Mouse (Mus musculus): ENCODE measurements at regions not wholly inside any gene's neighbourhood (a gene's known extent, or its start where the extent isn't known, plus 50 kb on each side); places are given as distances from the start of the nearest gene placed in this dataset.
A peak's percentile ranks its signal among the peaks of the same experiment; 100 is the strongest.

- no peak for DNase-seq
Measured at GRCm38 (mm10) chr3:132485553-132485952, 144.1 kb upstream of the Gimd1 start.

GRCm38 (mm10) chr3:132506095-132506494 is 123.5 kb upstream of the Gimd1 start:
- peak; percentile 3 to 7 for DNase-seq

GRCm38 (mm10) chr3:132510240-132510639 is 119.4 kb upstream of the Gimd1 start:
- DNase-seq = no peak

GRCm38 (mm10) chr3:132512526-132513102 is 117.0 kb upstream of the Gimd1 start:
- DNase-seq = no peak

DNA sequence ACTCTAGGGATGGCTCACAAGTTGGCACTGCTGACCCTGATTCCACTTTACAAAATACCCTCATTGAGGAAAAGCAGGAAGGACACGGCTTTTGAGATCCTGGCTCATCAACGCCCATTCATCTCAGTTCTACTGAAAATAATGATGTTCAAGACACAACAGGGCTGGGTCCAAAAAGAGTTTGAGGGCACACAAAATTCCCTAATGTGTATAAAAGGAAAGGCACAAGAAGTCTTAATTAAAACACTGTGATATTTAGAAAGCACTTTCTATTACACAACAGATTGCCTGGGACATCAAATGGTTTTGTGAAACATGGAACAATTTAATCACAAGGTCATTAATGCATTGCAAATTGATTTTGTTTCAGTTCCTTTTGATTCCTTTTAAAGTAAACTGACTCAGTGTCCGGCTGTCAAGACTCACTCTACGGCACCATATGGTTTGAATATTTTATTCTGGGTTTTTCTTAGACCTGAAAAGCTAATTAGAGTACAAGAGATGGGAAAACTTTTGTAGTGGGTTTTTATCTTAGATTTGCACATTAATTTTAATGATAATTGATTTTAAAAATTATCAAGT is 96.2 kb upstream of the Gimd1 start:
- no peak for DNase-seq

DNA sequence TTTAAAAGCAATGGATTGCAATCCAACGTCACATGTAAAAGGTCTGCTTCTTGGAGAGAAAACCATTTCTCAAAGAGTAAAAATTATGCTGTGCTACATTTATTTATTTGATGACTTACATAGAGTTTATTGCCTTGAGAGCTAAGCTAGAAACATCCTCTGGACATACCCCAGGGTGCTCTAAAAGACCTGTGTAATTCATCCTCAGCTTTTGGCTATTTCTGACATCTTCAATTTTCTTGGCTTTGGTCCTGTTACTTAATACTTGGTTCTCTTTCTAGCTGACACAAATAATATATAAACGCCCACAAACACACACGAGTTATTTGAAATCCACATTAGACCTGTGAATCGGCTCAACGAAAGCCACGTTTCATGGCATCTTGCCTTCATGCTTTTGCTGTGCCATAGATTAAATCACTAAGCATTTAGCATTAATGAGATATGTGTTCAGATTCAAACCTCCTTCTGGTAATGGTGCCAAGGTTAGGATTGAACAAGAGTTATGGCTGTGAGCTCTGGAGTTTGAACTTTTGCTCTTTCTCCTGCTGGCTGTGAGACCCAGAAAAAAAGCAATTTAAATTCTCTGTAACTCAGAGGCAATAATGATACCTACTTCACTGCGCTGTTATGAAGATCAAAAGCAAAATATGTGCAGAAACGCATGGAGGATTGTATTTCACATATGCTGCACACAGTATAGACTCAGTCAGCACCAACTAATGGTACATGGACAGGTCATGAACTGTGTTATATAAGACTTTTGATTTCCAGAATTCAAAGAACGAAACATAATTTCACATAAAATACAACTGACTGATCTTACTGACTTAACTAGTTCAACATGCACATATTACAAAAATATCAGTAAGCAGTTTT is 89.6 kb upstream of the Gimd1 start:
- no peak for DNase-seq

- DNase-seq = no peak
Measured at GRCm38 (mm10) chr3:132551238-132551808, 78.3 kb upstream of the Gimd1 start.

- no peak for DNase-seq
Measured at GRCm38 (mm10) chr3:132565755-132566154, 63.9 kb upstream of the Gimd1 start.

DNA sequence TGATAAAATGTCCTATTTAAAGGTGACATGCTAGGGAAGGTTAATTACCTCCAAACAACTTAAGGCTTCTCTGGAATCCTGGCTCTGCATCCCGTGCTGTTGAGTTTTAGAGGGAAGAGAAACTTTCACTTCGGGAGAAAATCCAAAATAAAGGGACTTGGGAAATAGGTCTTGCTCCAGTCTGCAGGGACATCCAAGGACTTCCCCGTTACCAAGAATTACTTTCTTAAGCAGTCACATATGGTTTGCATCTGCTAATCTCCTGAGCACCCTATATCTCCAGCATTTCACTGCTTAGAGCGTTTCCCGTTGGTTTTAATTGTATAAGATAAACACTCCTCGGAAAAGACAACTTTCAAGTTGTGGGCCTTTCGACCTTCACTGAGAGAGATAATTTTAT is 63.3 kb upstream of the Gimd1 start:
- no peak for DNase-seq
